Comparison of ENCODE assay signal across 24 mouse cellular contexts in the genomic region with DNA sequence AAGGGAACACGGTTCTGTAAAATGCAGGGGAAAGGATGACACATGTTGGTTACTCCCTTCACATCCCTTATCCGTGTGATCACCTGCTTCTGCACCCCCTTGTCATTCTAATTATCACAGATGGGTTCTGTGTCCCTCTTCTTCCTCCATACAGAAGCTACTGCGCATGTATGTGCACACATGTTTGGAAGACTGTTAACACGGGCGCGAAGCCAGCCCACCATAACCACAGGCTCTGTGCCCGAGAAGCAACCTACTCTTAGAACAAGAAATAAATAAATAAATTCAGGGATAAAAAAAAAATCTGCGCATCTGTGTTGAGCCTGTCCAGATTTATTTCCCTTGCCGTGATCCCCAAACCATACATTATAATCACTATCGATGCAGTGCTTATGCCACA.
"Had no signal": no experiment of that assay in that cellular context is flagged by ENCODE, and none has a peak within 500 bp of the region (broad histone marks: within the 10 kb centered on the region; RNA-seq: fewer than 3 reads in every experiment).

No protein-coding gene starts in this region.

- H3K27ac ChIP-seq: intestine, embryonic 15.5 days; kidney, postnatal 0 days; limb, embryonic 10.5 days; limb, embryonic 13.5 days; liver, embryonic 12.5 days; liver, embryonic 15.5 days; lung, embryonic 15.5 days; midbrain, embryonic 10.5 days; midbrain, embryonic 13.5 days; neural tube, embryonic 13.5 days; stomach, postnatal 0 days had no signal

- H3K27me3 ChIP-seq: intestine, embryonic 15.5 days; liver, embryonic 12.5 days; liver, embryonic 15.5 days; lung, embryonic 15.5 days; megakaryocyte, embryonic 14.5 days; midbrain, embryonic 13.5 days; neural tube, embryonic 13.5 days had no signal

- H3K4me3 ChIP-seq: intestine, embryonic 15.5 days; limb, embryonic 10.5 days; limb, embryonic 13.5 days; liver, embryonic 12.5 days; liver, embryonic 15.5 days; lung, embryonic 15.5 days; megakaryocyte, embryonic 14.5 days; midbrain, embryonic 10.5 days; midbrain, embryonic 13.5 days; myocyte; neural tube, embryonic 13.5 days had no signal

- H3K36me3 ChIP-seq: intestine, embryonic 15.5 days; limb, embryonic 10.5 days; limb, embryonic 13.5 days; liver, embryonic 12.5 days; liver, embryonic 15.5 days; lung, embryonic 15.5 days; midbrain, embryonic 10.5 days; midbrain, embryonic 13.5 days; neural tube, embryonic 13.5 days had no signal

- H3K4me1 ChIP-seq: intestine, embryonic 15.5 days; liver, embryonic 12.5 days; liver, embryonic 15.5 days; lung, embryonic 15.5 days; megakaryocyte, embryonic 14.5 days had no signal

- DNase-seq: kidney, adult 2 months; kidney, postnatal 36 days; liver; lung, adult 18-20 months; lung, postnatal 10 days; lung, postnatal 36 days; retina, postnatal 1 day; right cerebral cortex, postnatal 25 days; thymus, adult 2 months; thymus, postnatal 14 days; thymus, postnatal 4 days had no signal

- H3K9me3 ChIP-seq: intestine, embryonic 15.5 days; limb, embryonic 10.5 days; limb, embryonic 13.5 days; liver, embryonic 15.5 days; lung, embryonic 15.5 days; midbrain, embryonic 10.5 days; midbrain, embryonic 13.5 days; neural tube, embryonic 13.5 days had no signal
